Mouse (Mus musculus) mouse trophoblast stem cell (cell line): ENCODE results near the gene Tbc1d22a.

Experiments
- in situ Hi-C, 2 experiments: fragments of 300-500 bp; cut with MseI, MboI; formaldehyde crosslinking; loops; 2 replicates in 1 of 2; 3 replicates in 1 of 2; pipeline ENCODE4 v1.15.1; 2025

The Tbc1d22a gene

DNA sequence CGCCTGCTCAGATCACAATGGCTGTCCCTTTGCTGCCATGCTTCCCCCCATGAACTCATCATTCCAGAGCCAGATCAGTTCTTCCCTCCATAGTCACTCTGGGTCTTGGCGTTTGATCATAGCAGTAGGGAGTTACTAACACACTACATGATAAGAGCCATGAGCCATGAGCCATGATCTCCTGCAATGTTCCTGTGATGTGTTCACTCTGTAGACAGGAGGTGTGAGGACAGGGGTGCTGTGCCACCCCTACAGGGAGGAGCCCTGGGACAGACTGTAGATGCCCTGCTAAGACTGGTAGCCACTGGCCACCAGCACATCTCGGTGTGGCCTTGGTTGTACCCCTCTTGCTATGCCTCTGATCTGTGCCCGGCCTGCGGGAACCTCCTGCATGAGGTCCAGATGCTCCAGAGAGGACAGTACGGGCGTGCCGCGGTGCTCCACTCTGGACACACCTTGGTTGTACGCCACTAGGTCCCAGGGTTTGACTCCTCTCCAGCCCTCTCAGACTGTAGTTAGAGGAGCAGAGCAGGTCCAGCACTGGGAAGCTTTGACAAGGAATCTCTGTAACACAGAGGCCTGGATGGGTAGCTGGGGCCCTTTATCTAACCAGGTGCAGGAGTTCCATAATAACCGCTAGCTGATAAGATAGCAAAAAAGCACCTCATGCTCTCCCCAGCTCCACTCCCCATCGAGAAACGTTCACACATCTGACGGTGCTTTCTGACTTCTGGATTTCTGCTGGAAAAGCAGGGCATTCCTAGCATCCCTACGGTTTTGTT is 224.9 kb downstream of the Tbc1d22a start:
- in situ Hi-C loops, result no loop called here

DNA sequence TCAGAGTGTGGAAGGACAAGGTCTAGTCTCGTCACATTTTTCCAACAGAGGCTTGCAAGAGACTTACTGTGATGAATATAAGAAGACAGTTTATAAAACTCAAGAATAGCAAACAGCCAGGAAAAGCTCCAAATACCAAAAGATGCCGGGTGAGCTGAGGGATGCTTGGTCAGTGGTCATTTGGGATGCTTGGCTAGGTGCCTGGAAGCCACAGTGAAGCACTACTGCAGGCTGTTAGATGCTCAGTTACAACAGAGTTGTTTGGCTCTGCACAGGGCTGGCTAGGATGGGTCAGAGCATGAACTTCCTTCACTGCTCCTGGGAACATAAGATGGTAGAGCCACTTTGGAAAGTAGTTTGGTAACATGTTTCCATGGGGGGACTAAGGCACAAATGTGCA is 230.0 kb downstream of the Tbc1d22a start:
- in situ Hi-C loops, result no loop called here

DNA sequence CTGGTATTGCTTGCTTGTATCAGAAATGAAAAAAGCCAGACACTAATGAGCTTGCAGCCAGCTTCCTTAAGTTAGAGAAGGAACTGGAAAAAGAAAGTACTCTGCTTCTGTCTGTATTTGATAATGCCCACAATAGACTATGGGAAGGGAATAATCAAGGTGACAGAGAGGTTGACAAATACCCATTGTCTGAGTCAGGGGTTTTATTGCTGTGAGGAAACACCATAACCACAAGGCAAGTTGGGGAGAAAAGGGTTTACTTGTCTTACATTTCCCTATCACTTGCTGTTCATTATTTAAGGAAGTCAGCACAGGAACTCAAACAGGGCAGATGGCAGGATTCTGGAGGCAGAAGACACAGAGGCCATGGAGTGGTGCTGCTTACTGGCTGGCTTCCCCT is 231.8 kb downstream of the Tbc1d22a start:
- in situ Hi-C loops, result no loop called here

DNA sequence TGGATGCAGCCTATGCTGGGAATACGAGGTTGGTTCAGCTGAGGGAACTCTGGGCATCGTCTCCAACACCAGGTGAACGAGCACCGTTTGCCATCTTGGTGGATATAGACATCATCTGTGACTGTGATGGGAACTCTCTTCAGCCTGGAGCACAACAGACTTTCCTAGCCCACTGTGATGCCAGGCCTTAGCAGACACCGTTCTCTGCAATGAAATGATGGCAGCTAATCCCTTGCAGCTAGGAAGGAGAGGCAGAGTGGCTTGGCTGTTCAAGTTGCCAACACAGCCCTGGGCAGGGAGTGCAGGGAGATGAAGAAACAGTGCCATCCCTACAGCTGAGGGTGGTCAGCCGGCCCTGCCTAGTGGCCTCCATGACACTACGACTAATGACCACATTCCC is 233.0 kb downstream of the Tbc1d22a start:
- in situ Hi-C loops, result no loop called here

DNA sequence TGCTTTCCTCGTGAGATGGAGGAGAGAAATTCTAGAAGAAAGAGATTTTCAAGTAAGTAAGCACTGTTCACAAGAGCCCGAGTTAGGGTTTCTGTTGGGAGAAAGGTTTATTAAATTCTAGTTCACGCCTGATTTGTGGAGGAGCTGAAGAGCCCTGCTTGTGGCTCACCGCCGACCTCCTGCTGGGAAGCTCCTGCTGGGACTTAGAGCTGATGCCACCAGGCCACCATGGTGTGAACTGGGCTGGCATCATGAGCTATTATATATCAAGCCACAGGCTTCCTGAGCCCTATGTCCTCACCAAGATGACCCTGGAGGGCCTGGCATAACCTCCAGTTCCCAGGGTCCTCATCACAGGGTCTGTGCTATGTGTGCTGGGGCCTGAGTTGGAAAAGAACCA is 235.0 kb downstream of the Tbc1d22a start:
- in situ Hi-C loops, result no loop called here

DNA sequence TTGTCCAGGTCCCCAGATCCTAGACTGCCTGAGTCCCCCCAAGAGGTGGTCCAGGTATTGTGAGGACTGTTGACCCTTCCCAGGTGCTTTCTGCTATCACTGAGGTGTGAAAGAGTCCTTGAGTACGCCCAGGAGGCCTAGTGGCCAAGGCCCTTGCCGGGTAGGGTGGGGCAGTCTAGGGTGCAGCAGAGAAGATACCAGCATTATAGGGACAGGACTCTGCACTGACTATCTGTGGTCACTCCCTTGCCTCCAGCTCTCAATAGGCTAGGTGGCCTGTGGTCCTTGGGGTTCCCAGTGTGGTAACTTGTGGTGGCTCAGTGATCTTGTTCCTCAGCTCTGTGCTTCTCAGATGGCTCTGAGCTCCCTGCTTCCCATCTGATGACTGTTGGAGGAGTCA is 235.5 kb downstream of the Tbc1d22a start:
- in situ Hi-C loops, result no loop called here

DNA sequence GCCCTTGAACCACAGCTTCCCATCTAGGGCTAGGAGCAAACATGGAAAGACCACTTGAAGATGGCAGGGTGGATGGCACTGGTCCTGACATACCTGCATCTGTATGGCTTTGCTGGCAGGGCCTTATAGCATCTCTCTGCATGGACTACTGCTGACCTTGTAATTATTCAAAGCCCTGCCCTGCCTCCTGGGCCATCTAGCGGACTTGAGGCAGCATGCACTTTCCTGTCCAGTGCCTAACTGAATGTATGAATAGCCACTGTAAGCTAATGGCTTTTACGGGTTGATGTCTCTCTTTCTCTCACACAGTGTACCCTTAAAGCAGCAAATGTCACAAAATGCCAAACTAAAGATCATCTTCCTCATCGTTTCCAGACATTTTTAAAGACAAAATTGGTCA is 245.2 kb downstream of the Tbc1d22a start:
- in situ Hi-C loops, result no loop called here

DNA sequence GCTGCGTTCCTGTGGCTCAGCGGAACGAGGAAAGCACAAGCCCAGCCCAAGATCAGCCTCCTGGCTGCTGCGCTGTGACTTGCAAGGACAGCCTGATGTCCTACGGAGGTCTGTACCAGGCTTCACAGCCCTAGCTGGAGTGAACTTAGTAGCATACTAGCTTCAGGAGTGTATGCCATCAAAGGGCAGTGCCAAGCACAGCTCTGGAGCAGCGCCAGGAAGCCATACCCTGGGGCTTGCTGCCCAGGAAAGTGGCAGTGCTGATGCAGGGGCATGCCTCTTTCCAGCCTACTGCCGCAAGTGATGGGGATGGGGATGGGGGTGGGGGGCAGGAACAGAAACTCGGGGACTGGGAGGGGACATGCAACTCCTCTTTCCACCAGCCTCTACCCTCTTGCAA is 248.4 kb downstream of the Tbc1d22a start:
- in situ Hi-C loops, result no loop called here

DNA sequence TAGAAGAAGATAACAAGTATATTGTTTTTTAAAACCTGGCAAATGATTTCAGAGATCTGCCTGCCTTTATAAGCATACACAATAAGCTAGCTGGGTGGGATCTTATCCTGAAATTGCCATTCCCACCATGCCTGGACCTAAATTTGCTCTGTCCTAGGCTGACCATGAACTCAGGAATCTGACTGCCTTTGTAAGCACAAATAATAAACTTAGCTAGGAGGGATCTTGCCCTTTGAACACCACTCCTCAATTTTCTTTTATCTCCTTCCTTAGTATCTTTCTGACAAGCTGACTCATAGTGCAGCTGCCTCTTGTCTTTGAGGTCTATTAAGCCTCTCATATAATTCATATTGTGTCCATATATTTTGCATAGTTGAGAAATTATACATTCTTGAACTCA is 253.8 kb downstream of the Tbc1d22a start:
- in situ Hi-C loops, result no loop called here

DNA sequence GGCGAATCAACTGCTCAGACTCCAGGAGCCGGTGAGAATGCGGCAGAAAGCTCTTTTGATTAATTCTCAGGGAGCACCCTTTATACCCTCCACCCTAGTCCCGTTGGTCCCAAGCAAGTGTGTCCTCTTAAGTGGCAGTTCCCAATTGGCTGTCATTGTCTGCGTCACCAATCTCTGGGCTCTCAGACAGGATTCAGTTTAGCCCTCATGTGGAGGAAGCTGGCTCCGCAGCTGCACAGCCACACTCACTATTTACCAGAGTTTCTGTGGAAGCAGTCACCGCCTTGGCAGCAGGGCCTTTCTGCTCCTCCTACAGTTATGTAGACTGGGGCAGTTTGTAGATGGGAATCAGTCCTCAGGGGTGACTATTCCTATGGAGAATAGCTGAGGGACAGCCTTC is 256.9 kb downstream of the Tbc1d22a start:
- in situ Hi-C loops, result no loop called here

DNA sequence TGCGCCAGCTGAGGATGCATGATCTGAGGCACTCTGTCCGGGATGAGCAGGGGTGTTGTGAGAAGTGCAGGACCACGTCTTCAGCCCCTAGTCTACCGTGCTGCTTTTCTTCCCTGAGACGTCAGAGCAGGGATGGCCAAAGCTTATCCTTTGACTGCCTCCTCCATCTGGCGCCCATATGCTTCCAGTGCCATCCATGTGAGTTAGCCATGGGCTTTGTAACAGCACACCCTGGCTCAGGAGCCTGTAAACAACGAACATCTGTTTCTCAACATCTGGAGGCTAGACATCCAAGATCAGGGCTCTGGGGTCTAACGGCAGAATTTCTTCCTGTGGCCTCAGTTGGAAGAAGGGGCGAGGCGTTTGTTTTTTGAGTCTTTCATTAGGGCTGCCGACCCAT is 259.2 kb downstream of the Tbc1d22a start:
- in situ Hi-C loops, result no loop called here

DNA sequence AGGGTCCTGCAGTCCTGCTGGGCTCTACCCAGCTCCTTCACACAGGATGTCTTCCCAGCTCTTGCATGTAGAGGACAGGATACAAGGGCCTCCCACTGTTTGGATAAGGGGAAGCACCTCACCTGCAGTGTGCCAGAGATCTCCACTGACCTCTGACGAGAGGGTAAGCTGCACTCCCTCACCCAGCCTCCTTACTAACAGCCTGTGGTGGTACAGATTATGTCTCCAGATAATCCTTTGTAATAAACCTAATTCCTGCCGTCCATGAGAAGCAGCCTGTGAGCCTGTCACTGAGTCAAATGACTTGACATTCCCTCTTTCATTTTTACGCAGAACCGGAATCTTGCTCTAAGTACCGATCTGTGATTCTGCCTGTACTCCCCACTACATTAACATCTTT is 260.7 kb downstream of the Tbc1d22a start:
- in situ Hi-C loops, result no loop called here

DNA sequence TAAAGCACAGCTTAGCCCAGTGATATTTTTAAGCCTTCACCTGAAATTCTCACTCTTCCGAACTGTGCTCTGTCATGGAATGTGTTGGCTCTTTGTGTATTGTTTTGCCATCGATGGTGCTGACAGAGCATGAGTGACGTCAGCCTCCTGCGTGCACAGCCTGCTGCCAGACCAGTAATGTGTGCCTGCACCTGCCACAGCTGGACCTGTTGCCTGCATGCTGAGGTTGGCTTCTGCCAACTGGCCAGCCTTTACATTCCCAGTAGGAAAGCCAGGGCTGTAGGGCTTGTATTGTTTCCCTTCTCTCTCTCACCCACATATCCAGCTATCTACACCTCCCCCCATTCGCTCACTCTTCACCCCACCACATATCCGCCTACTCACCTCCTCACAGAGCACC is 262.2 kb downstream of the Tbc1d22a start:
- in situ Hi-C loops, result no loop called here

DNA sequence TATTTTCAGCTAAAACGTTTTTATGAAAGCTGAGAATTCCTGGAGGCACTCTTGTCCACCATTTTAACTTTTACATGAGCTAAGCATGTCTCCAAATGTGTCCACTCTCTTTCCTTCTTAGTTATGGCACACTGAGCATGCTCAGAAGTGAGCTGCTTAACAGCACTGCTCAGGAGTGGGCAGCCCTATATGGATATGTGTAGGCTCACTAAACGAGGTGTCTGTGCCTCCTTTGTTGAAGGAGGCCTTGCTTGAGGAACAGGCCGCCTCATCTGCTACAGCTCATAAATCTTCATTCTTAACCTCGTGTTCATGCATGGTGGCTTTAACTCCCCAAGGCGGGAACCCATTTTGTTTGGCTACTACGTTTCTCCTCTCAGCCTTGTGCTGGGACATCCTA is 262.8 kb downstream of the Tbc1d22a start:
- in situ Hi-C loops, result no loop called here

DNA sequence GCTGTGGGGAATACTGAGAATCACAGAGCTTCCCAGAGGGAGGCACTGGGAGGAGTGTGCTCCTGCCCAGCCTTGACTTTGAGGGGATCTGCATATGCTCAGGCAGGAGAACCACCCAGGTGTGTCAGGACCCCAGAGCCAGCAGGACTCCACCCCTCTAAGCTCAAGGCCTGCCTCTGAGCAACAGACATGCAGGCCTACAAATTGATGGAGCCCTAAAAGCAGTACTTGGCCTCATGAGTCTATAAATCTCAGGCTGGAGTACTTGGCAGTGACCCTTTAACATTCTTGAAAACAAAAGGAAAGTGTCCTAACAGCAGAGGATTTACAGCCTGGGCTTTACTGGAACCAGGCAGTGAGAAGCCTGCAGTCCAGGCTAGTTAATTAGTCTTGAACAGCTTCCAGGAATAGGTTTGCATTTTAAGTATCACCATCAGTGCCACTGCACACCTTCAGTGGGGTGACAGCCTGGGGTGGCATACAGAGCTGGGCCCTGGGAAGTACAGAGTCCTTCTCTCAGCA is 263.3 kb downstream of the Tbc1d22a start:
- in situ Hi-C loops, result no loop called here

DNA sequence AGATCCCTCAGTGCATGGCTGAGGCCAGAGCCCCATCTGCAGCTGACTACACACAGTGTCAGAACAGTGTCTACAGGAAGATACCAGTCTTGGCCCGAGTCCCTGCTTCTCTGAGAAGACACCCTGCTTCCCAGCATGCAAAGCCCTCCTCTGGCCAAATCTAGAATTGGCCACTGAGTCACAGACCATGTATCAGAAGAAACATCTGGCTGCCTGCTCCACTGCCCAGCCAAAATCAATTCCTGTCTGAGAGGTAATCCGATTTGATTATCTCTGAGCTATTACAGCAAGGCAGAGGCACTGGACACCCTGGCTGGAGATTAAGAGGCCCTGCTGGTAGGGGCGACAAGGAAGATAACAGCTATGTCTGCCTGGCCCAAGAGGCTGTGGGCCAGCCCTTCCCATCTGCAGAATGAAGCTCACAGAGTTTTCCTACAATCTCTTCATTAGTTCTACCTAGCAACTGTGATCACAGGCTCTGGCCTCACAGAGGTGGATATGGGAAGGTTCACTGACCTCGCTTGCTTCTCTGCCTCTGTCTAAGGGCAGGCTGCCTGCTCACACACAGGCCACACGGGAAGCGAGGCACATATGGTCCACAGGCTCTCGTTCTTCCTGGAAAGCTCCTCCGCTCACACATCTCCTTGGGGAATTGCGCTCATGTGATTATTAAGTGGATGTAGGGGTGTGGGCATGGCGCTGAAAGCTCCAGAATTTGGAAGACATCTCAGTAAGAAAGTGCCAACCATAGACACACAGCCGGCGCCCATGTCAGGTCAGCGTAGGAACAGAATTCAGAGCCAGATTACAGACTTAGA is 264.6 kb downstream of the Tbc1d22a start:
- in situ Hi-C loops, result no loop called here

DNA sequence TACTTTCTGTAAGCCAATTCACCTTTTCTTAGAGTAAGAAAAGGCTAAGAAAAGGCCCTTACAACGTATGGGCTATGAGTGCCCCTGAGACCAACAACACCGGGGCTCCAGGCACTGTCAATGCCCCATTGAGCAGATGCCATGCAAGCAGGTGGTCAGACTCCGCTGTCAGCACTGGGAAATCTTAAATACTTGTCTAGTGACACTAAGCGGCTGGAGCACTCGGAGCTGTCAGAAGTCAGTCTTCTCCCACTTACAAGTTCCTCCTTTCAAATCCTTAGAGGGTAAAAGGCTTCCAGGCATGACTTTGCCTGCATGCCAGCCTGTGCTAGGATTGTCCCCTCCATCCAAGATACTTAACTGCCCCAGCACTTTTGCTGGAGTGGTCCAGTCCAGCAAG is 268.1 kb downstream of the Tbc1d22a start:
- in situ Hi-C loops, result no loop called here

DNA sequence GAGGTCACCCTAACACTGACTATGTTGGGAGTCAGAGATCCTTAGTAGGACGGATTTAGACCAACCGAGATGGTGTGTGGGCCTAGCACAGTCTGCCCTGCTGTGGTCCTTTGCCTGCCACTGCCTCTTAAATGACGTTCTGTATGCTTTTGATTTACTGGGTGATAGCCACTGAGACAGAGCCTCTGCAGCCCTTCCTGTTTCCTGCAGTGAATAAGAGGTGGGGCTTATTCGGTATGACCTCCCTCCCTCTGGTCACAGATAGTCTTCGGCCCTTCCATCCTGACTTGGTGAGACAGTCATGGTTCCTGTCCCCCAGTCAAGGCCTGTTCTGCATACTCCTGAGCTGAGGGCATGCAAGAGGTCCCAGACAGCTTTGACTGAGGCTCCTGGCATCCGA is 271.6 kb downstream of the Tbc1d22a start:
- in situ Hi-C loops, result no loop called here

DNA sequence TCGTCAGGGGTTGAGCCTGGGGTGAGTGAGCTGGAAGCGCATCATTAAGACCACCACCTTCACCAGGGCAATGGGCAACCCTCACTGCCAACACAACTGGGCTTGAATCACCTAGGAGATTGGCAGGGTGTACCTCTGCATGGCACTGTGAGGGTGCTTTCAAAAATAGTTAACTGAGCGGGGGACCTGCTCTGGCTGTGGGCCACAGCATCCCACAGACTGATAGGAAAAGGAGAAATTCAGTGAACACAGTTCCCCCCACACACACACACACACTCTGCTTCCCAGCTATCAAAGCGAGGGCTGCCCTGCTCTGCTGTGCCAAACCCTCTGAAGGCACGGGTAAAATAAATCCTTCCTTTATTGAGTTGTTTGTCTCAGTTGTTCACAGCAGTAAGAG is 273.1 kb downstream of the Tbc1d22a start:
- in situ Hi-C loops, result no loop called here

DNA sequence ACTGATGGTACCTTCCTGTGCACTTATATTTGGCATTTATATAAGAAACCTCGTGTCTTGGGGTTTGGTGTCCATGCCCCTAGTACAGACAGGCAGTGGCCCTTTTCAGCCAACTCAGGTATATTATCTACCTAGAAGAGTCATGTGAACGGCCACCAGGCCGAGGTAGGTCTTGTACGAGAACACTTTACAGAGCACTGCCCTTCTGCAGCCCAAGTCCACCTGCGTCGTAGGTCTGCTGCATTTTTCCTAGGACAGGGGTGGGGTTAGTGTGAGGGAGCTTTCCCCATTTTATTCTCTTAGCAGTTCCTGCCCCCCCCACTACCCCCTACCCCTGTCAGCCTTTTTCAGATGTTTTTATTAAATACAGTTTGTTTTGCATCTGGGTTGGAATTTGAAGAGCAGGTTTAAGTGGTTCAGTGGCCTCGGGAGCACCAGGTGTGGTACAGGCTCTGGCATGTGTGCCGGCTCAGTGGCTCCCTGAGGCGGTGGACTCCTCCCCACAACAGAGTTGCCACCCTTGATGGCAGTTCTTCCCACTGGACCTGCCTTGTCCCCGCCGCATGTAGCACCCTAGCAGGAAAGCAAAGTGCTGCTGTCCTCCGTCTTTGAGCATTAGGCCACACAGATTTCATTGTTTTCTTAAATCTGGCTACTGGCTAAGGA is 277.3 kb downstream of the Tbc1d22a start:
- in situ Hi-C loops, result no loop called here

DNA sequence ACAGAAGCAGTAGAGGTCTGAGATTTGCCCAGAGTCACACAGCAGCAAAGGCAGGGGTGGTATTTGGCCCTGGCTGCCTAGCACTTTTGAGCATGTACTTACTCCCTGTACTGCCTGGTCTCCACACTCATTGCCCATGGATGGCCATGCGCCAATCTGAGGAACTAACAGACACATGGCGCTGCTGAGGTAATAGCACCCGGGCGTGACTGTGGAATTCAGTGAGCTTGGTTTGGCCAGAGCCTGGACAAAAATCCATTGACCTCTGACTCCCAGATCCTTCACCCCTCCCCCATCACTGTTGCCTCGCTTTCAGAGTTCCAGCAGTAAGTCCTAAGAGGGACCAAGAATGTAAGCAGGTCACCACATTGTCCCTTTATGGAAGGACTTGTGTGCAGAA is 278.4 kb downstream of the Tbc1d22a start:
- in situ Hi-C loops, result no loop called here

DNA sequence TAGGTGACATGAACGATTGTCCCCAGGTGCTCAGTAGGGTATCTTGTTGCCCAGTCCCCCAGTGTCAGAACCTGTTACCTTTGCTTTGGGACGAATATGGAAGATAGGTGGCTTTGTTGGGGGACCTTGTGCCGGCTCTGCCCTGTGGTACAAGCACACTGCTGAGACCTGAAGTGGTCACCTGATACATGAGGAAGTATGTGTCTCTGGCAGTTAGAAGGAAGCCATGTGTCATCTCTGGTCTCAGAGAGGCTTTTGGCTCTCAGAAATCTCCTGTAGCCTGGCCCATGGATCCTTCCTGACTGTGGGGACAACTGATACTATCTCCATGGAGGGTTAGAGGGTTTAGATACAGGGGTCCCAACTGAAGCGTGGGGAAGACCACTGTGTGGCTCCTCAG is 281.9 kb downstream of the Tbc1d22a start:
- in situ Hi-C loops, result no loop called here
